ENCODE assay signal across 22 mouse cellular contexts in the genomic region with DNA sequence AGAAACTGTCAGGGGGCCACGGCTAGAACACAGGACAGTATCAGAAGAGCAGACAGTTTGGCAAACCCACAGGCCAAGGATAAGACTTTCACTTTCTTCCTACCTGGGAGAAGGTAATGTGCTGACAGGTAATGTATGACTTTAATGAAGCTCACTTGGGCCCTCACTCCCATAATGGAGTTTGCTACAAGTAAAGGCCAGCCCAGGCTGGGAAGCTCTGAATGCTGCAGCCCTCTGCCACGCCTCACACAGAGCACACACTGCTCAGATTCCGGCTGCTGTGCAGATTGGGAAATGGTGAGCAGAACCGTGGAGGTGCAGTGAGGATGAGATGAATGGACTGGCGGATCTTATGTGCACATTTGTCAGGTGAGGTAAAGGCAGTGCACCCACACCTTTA.
DNase-seq lines count a peak whose midpoint lies in the region; ATAC-seq and TF ChIP-seq lines count a peak whose summit lies in the region.
"Had no signal": no experiment of that assay in that cellular context is flagged by ENCODE, and none has a peak within 500 bp of the region (broad histone marks: within the 10 kb centered on the region; RNA-seq: fewer than 3 reads in every experiment).

No protein-coding gene starts in this region.

- H3K27ac ChIP-seq in intestine, embryonic 15.5 days = no peak overlapping the region
- H3K27ac ChIP-seq in intestine, postnatal 0 days (ENCODE audit: low read depth, low read length) = no peak overlapping the region
- H3K27ac ChIP-seq in neural tube, embryonic 15.5 days (replicated peaks) = no peak overlapping the region
- H3K27ac ChIP-seq: embryonic facial prominence, embryonic 12.5 days; embryonic facial prominence, embryonic 15.5 days; gastrocnemius, adult 2 months; heart, embryonic 13.5 days; hindbrain, embryonic 10.5 days; hindbrain, embryonic 14.5 days had no signal

- 71% methylated on average over 5 of the region's 5 CpGs for WGBS in intestine, embryonic 15.5 days
- 63% methylated on average over 5 of the region's 5 CpGs for WGBS in intestine, postnatal 0 days
- WGBS in neural tube, embryonic 15.5 days = 83% methylated on average over 5 of the region's 5 CpGs

- intact Hi-C loops in heart, postnatal 36 days (cut with DNase I) = no loop called here

- no peaks in the 10 kb centered on the region for H3K27me3 ChIP-seq in intestine, embryonic 15.5 days (replicated peaks)
- H3K27me3 ChIP-seq in intestine, postnatal 0 days (replicated peaks; ENCODE audit: control insufficient read depth, insufficient read depth, low read length) = no peaks in the 10 kb centered on the region; the same call in 1 of the 2 replicates
- no peaks in the 10 kb centered on the region for H3K27me3 ChIP-seq in neural tube, embryonic 15.5 days (replicated peaks)
- H3K27me3 ChIP-seq: embryonic facial prominence, embryonic 12.5 days had no signal

- H3K4me3 ChIP-seq in intestine, embryonic 15.5 days (replicated peaks) = no peak overlapping the region
- H3K4me3 ChIP-seq in intestine, postnatal 0 days (ENCODE audit: low read depth, low read length) = no peak overlapping the region
- H3K4me3 ChIP-seq in neural tube, embryonic 15.5 days (replicated peaks) = no peak overlapping the region
- H3K4me3 ChIP-seq: embryonic facial prominence, embryonic 12.5 days; embryonic facial prominence, embryonic 15.5 days; gastrocnemius, adult 2 months; heart, embryonic 13.5 days; hindbrain, embryonic 10.5 days had no signal

- peak; percentile 61 for DNase-seq in heart, adult 11 months
- DNase-seq in heart, postnatal 36 days = no peak
- no peak for DNase-seq in neural tube, embryonic 10.5 days (ENCODE audit: extremely low spot score, low spot score)
- DNase-seq: adrenal gland, adult 2 months; adrenal gland, postnatal 14 days; cerebellum, adult 11 months; cerebellum, adult 2 months; cerebellum, adult 9-11 months; cerebellum, postnatal 25 days; forebrain, postnatal 0 days; gastrocnemius, adult 2 months; gastrocnemius, postnatal 14 days; heart, adult 18-20 months had no signal

- no peaks in the 10 kb centered on the region for H3K4me1 ChIP-seq in intestine, embryonic 15.5 days (replicated peaks)
- no peaks in the 10 kb centered on the region for H3K4me1 ChIP-seq in intestine, postnatal 0 days (replicated peaks; ENCODE audit: control insufficient read depth, insufficient read depth, low read length)
- peaks cover 12% of the 10 kb centered on the region for H3K4me1 ChIP-seq in neural tube, embryonic 15.5 days
- H3K4me1 ChIP-seq: embryonic facial prominence, embryonic 12.5 days; hindbrain, embryonic 10.5 days had no signal

- H3K36me3 ChIP-seq in intestine, embryonic 15.5 days = no peaks in the 10 kb centered on the region
- no peaks in the 10 kb centered on the region for H3K36me3 ChIP-seq in intestine, postnatal 0 days (ENCODE audit: control insufficient read depth, insufficient read depth)
- H3K36me3 ChIP-seq in neural tube, embryonic 15.5 days = no peaks in the 10 kb centered on the region
- H3K36me3 ChIP-seq: embryonic facial prominence, embryonic 12.5 days; embryonic facial prominence, embryonic 15.5 days; heart, embryonic 13.5 days; hindbrain, embryonic 10.5 days had no signal

- H3K4me2 ChIP-seq in intestine, embryonic 15.5 days (replicated peaks) = no peak overlapping the region
- no peak overlapping the region for H3K4me2 ChIP-seq in intestine, postnatal 0 days (replicated peaks; ENCODE audit: low read depth)
- no peak overlapping the region for H3K4me2 ChIP-seq in neural tube, embryonic 15.5 days
- H3K4me2 ChIP-seq: embryonic facial prominence, embryonic 12.5 days; embryonic facial prominence, embryonic 15.5 days; heart, embryonic 13.5 days; hindbrain, embryonic 14.5 days had no signal

- TF ChIP-seq CTCF in intestine, postnatal 0 days (IDR thresholded peaks at IDR 0.05; ENCODE audit: low read depth) = no peak

- ATAC-seq in intestine, embryonic 15.5 days = 0 out of 2 replicates have a peak, but pooled peaks have one; percentile 12
- no peak for ATAC-seq in intestine, postnatal 0 days
- 0 out of 2 replicates have a peak, but pooled peaks have one; percentile 19 for ATAC-seq in neural tube, embryonic 15.5 days (ENCODE audit: low FRiP score)
- ATAC-seq: forebrain, embryonic 14.5 days; forebrain, postnatal 0 days had no signal

- H3K9me3 ChIP-seq in intestine, embryonic 15.5 days = no peaks in the 10 kb centered on the region
- no peaks in the 10 kb centered on the region for H3K9me3 ChIP-seq in intestine, postnatal 0 days (ENCODE audit: control insufficient read depth)
- H3K9me3 ChIP-seq in neural tube, embryonic 15.5 days (replicated peaks) = no peaks in the 10 kb centered on the region
- H3K9me3 ChIP-seq: embryonic facial prominence, embryonic 12.5 days; embryonic facial prominence, embryonic 15.5 days; heart, embryonic 13.5 days; hindbrain, embryonic 10.5 days had no signal

- H3K9ac ChIP-seq in intestine, embryonic 15.5 days = no peak overlapping the region
- no peak overlapping the region for H3K9ac ChIP-seq in intestine, postnatal 0 days (ENCODE audit: low read depth, low read length)
- no peak overlapping the region for H3K9ac ChIP-seq in neural tube, embryonic 15.5 days (replicated peaks)
- H3K9ac ChIP-seq: embryonic facial prominence, embryonic 12.5 days; embryonic facial prominence, embryonic 15.5 days; forebrain, postnatal 0 days; heart, embryonic 13.5 days; hindbrain, embryonic 14.5 days had no signal
